Mouse (Mus musculus) spleen, adult 18-20 months (tissue): Measurements from ENCODE around the gene Thap7.
"Not testable (repeated sequence)": the region's sequence is repeated elsewhere in the genome, so short reads cannot be mapped to it uniquely, and the experiment has no call there.

Source experiments
- DNase-seq, 2 experiments: peaks; one replicate each; pipeline ENCODE4 v3.0.0; 2022; ENCODE audit warnings: mixed read lengths in 2 of 2

The Thap7 gene

GRCm38 (mm10) chr16:17529981-17530586 is 852 bp downstream of the Thap7 start:
- DNase-seq, result no peak

DNA sequence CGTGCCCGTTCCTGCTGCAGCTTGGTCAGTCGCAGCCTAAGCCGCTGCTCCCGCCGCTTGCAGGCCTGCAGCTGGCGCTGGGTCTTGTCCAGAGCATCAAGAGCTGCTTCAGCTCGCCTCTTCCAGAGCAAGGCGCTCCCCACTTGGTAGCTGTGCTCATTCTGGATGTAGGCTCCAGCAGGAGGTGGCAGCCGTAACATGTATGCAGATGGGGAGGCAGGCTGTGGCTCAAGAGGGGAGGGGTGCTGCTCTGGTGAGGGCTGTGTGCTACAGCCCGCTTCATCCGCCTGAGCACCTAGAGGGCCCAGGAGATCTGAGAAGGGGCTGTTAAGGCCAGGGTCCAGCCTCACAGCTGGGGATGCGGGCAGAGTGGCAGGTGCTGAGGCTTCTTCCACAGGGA is 2.7 kb downstream of the Thap7 start:
- DNase-seq, result no peak

DNA sequence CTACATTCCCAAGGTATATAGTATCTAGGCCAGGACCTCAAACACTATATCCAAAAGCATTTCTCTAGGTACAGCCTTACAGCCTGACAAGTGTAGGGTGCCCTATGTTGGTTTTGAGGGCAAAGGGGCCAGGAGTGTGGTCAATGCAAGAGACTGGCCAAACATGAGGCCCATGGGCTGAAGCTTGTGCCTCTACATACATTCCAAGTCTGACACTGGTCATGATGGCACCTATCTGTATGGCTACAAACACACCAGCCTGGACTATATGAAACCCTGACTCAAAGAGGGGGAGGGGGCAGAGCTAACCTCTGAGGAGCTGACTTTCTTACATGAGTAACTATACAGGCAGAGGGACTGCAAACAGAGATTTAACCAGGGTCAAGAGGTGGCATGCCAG is 3.3 kb downstream of the Thap7 start:
- DNase-seq, result no peak

DNA sequence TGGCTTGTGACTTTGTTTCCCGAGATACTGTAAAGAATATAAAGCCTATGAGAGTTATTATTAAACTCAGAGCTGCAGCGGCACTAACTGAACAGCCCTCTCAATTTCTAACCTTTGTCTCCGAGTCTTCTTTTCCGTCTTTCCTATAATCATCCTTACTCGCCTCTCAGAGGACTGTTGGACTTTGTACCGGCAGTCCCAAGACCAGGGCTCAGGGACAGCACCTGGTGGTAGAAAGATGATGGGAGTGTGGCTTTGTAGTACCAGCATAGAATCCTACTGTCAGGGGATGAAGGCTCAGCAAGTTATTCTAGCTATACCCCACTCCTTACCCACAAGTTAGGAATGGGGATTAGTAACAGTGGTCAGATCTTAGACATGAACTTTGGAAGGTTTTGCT is 4.7 kb downstream of the Thap7 start:
- DNase-seq, result no peak

DNA sequence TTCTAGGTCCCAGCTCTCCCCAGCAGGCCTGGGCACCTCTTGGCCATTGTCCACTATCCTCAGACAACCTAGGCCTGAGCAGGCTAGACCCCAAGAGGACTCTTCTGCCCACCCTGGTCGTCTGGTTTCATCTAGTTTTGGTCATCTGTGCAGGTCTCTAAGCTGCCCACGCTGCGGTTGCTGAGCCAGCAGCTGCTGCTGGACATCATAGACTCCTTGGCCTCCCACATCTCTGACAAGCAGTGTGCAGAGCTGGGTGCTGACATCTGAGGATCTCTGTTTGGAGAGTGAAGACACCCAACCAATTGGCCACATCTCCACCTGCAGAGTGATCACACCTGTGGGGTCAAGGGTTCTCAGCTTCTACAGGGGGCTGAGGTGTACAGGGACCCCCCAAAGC is 5.4 kb downstream of the Thap7 start:
- DNase-seq, result no peak

DNA sequence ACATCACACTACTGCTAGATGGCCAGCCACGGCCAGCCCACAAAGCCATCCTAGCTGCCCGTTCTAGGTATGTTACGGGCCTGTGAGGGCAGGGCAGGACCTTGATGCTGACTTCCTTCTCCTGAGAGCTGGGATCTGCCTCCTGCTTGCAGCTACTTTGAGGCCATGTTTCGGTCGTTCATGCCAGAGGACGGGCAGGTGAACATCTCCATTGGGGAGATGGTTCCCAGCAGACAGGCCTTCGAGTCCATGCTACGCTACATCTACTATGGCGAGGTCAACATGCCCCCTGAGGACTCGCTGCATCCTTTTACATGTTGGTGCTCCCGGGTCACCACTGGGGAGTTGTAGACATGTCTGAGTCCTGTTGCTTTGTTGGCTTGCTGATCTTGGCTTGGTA is 6.8 kb downstream of the Thap7 start:
- no peak for DNase-seq

DNA sequence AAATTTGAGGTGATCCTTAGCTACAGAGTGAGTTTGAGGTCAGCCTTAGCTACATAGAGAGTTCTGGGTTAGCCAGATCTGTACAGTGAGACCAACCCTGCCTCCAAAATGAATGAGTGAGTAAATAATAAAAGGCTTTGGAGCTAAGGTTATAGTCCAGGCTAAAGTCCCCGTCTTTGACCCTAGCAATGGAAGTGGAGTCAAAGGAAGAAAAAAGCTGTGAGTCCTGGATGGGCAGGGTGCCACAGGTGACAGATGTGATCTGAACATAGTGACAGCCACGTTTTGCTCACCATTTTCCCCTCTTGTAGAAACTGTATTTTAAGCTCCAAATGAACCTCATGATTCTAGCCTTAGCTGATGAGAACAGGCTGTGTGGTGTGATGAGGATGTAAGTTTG is 12.0 kb downstream of the Thap7 start:
- no peak for DNase-seq

DNA sequence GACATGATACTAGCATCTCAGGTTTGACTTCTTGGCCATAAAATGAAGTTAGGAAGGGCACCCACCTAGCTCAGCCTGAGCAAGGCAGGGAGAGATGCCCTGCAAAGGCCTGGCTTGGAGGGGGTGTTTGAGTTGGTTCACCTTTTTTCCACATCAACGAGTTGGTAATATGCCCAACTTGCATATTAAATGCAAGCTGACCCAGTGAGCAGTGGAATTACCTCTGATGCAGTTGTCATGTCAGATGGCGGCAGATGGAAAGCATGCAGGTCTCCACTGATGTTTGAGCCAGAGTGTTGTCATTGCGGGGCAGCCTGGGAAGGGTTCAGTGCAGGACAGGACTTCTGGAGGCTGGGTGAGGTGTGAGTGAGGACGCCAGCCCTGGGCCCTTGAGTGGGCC is 19.5 kb downstream of the Thap7 start:
- DNase-seq, result no peak

DNA sequence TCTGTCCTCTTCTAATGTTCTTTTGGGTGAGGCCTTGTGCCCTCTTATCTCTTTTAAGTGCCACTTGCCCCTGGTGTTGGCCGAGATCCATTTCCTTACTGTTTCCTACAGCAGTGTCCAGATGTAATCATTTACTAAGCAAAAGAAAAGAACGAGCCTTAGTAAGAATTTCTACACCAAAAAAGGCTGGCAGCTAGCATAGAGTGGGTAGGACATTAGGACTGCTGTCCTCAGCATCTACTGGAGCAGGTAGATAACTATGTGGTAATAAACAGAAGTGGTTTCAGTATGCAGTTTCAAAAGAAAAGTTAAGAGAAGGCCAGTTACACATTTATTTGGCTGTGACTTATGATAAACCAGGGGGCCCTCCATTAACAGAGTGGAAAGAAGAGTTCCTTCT is 20.2 kb downstream of the Thap7 start:
- no peak for DNase-seq

- no peak for DNase-seq
Measured at GRCm38 (mm10) chr16:17510143-17510542, 20.8 kb downstream of the Thap7 start.

GRCm38 (mm10) chr16:17509240-17509597 is 21.7 kb downstream of the Thap7 start:
- DNase-seq, result no peak

DNA sequence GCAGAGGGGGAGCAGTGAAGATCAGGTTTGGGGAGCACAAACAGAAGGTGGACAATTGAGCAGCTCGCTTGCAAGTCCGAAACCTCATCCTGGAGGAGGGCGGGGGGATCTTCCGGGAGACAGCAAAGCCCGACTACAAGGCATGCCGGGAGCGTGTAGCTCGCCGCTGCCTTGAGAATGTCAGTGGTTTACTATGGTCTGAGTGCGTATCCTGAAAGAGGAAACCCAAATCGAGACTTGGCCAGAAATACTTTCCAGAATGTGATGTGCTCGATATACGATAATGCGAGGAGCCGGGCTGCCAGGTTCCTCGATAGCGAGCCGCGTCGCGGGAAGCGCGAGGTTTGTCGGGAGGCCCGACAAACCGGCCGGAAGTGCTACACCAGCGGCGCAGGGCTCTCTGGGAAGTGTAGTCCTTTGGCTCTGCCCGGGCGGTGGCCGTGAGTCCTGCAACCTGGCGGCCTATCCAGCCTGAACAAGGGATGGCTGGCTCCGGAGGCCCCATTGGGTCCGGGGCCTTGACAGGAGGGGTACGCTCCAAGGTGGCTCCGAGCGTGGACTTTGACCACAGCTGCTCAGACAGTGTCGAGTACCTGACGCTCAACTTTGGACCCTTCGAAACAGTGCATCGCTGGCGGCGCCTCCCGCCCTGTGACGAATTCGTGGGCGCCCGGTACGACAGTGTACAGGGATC is 22.2 kb downstream of the Thap7 start, which contains the start of gene Lztr1:
TSS of gene Lztr1 (plus strand) at position 143 of the 694 bp plus-strand sequence.
- DNase-seq, result peak; percentile 70 to 85

DNA sequence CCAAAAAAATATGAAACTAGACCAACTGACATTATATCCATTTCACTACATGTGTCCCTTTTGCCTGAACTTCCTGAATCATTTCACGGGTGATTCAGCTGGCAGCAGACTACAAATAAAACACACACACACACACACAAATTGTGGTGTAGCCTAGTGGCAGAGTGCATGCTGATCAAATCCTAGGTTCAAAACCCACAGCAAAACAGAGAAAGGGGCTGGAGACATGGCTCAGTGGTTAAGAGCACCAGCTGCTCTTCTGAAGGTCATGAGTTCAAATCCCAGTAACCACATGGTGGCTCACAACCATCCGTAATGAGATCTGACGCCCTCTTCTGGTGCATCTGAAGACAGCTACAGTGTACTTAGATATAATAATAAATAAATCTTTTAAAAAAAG is 22.9 kb downstream of the Thap7 start:
- DNase-seq, result not testable (repeated sequence)

DNA sequence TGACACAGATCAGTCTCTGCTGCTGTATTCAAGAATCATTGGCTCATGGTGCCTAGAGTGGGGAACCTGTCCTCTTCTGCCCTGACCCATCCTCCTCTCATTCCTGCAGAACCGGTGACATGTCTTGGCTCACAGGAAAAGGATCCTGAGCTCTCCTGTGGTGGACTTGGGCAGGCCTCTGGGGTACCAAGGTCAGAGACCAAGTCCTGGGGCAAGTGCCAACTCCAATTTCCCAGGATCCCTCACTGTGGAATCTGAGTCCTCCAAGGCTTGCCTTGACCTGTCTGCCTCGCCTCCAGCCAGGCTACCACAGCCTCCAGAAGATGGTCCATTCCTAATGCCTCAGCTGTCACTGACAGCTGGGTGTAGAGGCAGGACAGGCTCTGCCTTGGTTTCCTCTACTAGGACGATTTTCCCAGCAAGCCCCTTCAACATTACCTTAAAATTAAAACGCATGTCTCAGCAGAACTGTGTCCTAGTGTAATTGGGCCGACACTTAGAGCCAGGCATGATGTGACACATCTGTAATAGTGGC is 23.9 kb downstream of the Thap7 start:
- DNase-seq, result no peak

DNA sequence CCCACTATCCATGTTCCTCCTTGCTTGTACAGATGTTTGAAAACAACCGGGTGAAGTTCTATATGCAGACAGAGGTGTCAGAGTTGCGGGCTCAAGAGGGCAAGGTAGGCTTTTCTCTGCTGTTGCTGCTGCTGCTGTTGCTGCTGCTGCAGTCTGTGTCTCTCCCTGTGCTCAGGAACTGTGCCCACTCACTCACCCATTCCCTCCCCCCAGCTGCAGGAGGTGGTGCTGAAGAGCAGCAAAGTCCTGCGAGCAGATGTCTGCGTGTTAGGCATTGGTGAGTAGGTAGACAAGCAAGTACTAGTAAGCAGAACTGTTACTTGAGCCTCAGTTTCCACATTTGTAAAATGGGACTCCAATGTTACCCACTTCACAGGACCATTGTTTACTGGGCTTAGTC is 28.3 kb downstream of the Thap7 start:
- DNase-seq, result no peak

DNA sequence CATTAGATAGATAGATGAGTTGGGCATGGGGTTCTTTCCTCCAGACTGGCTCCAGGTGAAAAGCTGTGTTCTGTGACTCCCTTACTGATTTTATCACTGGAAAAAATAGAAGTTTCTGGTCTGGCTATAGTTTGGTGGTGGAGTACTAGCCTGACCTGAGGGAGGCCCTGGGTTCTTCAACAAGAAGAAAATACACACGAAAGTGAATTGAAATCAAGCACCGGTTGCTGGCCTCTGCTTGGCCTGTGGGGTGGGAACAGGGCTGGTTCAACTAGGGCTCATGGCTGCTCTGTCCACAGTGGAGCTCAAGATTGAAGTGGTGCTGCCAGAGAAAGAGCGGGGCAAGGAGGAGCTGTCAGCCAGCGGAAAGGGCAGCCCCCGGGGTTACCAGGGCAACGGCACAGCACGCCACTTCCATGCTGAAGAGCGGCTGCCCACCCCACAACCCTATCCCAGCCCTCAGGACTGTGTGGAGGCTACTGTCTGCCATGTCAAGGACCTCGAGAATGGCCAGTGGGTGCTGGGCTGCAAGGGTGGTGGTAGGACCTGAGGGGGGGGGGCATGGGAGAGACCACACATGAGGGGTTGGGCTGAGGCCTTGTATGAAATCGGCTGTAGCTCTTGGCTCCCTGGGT is 31.6 kb downstream of the Thap7 start:
- no peak for DNase-seq

DNA sequence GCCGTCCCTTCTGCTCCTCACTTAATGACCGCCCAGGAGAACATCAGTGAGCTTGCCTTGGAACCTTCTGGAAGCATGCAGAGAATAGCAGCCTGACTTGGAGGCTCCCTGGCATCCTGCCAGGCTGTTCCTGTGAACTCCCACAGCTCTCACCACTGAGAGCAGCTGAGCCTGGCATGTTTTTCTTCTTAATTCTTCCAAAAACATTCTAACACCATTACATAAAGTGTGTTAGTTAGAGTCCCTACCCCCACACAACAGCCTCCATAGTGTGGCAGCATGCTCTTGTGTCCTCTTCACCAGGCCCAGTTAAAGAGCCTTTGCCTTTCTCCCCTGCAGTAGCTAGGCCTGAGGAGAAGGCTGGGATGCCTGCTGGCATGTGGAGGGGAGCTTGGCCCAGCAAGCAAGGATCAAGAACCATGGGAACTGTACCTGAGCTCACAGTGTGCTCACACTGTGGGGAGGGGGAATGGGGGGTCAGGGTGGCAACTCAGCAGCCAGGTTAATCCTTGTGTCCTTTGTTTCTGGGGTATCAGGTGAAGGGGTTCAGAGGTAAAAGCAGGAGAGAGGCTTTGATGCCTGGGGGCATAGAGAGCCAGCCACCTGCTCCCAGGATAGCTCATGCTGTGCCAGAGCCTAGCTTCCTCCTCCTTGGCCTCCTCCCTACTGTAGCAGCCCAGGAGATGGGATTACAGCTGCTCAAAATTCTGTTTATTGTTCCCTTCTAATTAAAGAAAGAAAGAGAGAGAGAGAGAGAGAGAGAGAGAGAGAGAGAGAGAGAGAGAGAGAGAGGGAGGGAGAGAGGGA is 34.2 kb downstream of the Thap7 start:
- DNase-seq, result no peak

GRCm38 (mm10) chr16:17491896-17492561 is 38.9 kb downstream of the Thap7 start:
- DNase-seq, result no peak

DNA sequence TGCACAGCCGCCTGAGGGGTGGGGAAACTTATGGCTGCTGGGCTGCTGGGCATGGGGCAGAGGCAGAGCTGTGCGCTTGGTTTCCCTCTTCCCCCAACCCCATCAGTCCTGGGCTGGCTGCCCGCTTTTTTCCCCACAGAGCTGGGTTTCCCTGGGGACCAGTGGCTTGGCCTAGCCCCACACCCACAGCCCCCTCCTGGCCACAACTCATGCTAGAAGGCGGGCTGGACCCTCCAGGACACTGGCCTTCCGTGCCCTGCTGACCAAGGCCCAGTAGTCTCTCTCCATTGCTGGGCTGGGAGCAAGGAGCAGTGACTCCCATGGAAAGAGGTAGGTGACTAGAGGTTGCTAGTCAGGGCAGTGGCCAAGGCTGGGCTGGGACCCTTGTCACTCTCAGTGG is 39.8 kb downstream of the Thap7 start:
- no peak for DNase-seq

DNA sequence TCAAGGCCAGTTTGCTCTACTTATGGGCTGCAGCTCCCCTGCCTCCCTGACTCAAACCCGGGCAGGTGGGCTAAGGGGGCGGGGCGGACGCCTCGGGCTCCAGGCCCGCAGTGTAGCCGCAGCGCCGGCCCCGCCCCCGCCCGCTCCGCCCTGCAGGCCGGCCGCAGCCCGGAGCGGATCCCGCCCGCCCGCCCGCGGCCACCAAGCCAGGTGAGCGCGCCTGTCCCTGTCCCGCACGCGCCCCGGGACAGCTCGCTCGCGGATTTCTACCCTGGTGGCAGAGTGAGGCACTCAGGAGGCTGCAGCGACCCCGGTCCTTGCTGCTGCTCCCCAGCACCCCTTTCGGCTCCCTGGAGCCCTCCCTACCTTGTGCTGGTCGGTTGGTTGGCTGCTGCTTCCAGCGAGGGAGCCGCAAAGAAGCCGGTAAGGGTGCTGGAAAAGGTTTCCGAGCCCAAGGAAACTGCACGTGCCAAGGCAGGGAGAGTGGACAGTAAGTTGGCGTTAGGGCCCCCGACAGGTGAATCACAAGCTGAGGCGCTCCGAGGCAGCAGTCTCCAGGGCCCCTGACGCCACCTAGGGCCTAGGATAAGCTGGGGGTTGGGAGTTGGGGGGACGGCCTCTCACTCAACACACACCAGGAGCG is 41.3 kb downstream of the Thap7 start, which contains the start of gene Aifm3:
TSS of gene Aifm3 (plus strand) at position 143 of the 643 bp plus-strand sequence.
- no peak for DNase-seq

- no peak for DNase-seq
Measured at GRCm38 (mm10) chr16:17488478-17489468, 42.2 kb downstream of the Thap7 start.
